Mouse (Mus musculus): ENCODE measurements around the gene Tenm4.

Tenm4 gene

DNA sequence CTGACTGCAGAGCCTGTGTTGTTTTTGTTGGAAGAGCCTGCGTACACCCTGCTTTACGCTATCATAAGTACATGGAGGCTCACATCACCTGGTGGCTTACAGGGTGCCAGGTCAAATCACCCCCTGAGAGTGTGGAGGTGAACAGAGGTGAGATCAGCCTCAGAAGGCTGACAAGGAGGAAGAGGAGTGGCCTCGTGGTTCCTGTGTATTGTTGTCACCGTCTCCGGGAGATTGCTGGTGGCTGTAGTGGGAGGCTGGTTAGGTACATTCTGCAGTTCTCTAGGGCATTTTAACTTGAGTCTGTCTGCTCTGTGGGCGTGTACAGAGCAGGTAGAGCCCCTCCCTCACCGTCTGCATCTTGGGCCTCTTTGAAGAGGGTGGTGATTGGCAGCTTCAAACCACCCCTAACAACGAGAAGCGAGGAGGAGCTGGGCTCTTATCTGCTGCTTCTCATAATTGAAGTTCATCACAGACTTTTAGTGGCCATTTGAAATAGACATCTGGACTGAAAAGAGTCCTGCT, 59.7 kb downstream of the Tenm4 start:
- no peak for ATAC-seq (ENCODE audit: insufficient number of reproducible peaks, low FRiP score, low TSS enrichment)

DNA sequence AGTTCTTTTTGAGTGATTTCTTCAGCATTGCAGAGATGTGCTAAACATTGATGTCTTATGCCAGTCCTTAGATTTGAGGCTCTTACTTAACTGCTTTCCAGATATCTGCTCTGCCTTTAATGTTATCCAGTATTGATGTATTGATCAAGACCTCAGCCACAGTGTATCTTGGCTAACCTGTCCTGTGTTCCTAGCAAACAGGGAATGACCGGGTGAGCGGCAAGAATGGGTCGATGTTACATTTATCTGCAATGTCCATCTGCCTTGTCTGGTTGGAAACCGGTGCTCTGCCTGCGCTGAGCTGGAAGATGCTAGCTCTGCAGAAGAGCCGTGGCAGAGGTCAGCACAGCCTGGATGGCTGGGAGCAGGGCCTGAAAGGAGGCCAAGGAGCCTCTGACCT, 64.8 kb downstream of the Tenm4 start:
- ATAC-seq (ENCODE audit: insufficient number of reproducible peaks, low FRiP score, low TSS enrichment): no peak

DNA sequence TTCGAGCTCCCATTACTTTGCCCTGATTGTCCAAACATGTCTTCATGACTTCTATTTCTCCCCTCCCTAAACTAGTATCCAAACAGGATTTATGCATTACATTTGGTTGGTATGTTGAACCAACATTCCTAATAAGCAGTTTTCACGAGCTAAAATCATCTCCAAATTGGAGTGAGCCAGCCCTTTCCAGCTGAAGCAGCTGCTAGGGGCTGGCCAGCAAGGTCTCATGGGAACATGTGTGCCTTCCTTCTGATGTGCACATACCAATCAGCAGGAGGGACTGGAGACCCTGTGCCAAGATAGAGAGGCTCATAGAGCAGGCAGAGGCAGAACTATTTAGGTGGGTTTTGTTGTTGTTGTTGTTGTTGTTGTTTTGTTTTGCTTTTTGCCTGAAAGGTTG, 69.6 kb downstream of the Tenm4 start:
- ATAC-seq (ENCODE audit: insufficient number of reproducible peaks, low FRiP score, low TSS enrichment): no peak

GRCm38 (mm10) chr7:96242328-96243185, 71.5 kb downstream of the Tenm4 start:
- no peak for ATAC-seq (ENCODE audit: insufficient number of reproducible peaks, low FRiP score, low TSS enrichment)

GRCm38 (mm10) chr7:96244796-96245195, 73.8 kb downstream of the Tenm4 start:
- ATAC-seq (ENCODE audit: insufficient number of reproducible peaks, low FRiP score, low TSS enrichment): no peak

GRCm38 (mm10) chr7:96259630-96260029, 88.6 kb downstream of the Tenm4 start:
- no peak for ATAC-seq (ENCODE audit: insufficient number of reproducible peaks, low FRiP score, low TSS enrichment)

DNA sequence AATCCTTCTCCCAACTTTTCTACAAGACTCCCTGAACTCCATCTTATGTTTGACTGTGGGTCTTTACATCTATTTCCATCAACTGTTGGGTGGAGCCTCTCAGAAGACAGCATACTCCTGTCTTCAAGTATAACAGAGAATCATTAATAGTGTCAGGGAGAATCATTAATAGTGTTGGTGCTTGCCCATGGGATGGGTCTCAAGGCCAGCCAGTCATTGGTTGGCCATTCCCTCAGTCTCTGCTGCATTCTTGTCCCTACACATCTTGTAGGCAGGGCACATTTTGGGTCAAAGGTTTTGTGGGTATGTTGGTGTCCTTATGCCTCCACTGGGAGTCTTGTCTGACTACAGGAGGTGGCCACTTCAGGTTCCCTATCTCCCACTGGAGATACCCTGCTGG, 91.1 kb downstream of the Tenm4 start:
- ATAC-seq (ENCODE audit: insufficient number of reproducible peaks, low FRiP score, low TSS enrichment): no peak

GRCm38 (mm10) chr7:96265941-96266340, 94.9 kb downstream of the Tenm4 start:
- no peak for ATAC-seq (ENCODE audit: insufficient number of reproducible peaks, low FRiP score, low TSS enrichment)

DNA sequence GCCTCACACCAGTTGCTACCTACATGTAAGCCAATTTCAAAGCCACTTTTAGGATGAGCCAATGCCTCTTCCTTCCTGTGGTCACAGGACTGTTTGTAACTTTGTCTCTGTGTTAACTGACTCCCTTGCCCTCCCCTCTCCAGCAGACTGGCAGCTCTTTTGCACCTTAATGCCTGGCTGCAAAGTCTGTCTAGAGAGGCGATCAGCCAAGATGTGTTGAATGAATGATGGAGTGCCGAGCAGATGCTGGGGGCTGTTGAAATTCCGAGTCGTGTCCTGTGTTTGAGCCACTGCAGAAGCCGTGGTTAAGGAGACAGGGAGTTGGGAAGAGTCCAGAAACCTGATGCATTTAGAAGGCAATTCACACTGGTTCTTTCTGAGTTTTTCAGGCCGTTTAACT, 96.2 kb downstream of the Tenm4 start:
- no peak for ATAC-seq (ENCODE audit: insufficient number of reproducible peaks, low FRiP score, low TSS enrichment)

DNA sequence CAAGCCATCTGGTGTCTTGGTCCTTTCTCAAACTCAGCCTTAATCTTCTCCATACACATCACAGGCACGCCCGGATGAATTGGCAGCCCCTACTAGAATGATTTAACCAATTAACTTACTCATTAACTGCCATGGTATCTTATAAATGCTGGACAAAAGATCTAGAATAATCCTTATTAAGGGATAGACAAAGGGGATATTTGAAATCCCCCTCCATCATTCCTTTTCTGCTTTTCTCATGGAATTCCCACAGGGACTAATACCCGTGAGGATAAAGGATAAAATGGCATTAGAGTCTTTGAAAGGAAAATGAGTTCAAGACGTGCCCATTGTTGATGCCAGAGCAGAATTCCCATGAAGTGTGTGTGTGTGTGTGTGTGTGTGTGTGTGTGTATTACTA, 99.6 kb downstream of the Tenm4 start:
- no peak for ATAC-seq (ENCODE audit: insufficient number of reproducible peaks, low FRiP score, low TSS enrichment)

DNA sequence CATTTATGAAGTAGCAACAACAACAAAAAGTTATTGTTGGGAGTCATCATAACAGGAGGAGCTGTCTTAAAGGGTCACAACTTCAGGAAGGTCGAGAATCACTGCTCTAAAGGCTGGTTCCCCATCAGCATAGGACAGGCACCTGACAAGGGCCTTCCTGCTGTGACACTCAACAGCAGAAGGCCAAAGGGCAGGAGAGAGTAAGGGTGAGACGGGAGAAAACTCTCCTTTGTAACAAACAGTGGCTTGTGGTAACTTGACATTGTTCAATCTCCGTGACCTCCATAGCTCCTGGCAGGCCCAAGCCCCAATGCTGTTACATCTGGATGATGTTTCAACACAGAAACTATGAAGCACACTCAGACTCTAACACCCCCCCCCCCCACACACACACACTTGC, 101.0 kb downstream of the Tenm4 start:
- no peak for ATAC-seq (ENCODE audit: insufficient number of reproducible peaks, low FRiP score, low TSS enrichment)

GRCm38 (mm10) chr7:96274486-96274885, 103.4 kb downstream of the Tenm4 start:
- no peak for ATAC-seq (ENCODE audit: insufficient number of reproducible peaks, low FRiP score, low TSS enrichment)

GRCm38 (mm10) chr7:96277550-96277949, 106.5 kb downstream of the Tenm4 start:
- no peak for ATAC-seq (ENCODE audit: insufficient number of reproducible peaks, low FRiP score, low TSS enrichment)

DNA sequence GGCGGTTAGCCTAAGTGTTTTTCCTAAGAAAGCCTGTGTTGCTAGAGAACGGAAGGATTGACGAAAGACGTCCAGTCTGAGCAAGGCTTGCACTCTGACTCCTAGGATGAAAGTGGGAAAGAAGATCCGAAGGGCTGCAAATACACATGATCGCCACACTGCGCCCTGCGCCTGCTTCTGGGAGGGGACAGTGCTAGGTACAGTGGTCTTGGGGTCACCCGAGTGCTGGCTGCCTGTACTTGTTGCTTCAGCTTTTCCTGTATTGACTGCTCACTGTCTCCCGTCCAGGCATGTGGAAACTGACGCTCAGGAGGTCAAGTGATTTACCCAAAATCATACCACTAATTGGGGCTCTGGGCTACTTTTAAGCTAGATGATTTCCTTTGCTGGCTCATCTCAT, 107.3 kb downstream of the Tenm4 start:
- no peak for ATAC-seq (ENCODE audit: insufficient number of reproducible peaks, low FRiP score, low TSS enrichment)

GRCm38 (mm10) chr7:96280795-96281194, 109.7 kb downstream of the Tenm4 start:
- no peak for ATAC-seq (ENCODE audit: insufficient number of reproducible peaks, low FRiP score, low TSS enrichment)

DNA sequence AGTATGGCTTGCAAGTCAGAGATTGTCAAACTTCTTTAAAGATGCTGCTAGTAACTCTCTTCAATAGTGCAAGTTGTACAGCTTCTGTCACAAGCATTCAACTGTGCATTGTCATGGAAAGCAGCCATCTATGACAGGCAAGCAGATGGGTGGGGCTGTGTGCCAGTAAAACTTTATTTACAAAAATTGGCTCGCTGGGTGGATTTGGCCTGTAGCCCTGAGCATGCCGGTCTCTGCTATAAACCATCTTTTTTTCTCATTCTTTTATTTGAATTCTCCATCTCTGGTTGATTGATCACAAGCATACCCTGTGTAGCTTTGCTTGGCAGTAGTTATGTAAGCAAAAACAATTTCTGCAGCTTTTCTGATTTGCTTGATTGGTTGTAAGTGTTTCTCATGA, 119.5 kb downstream of the Tenm4 start:
- no peak for ATAC-seq (ENCODE audit: insufficient number of reproducible peaks, low FRiP score, low TSS enrichment)

- ATAC-seq (ENCODE audit: insufficient number of reproducible peaks, low FRiP score, low TSS enrichment): no peak
These were observed 124.9 kb downstream of the Tenm4 start for GRCm38 (mm10) chr7:96295959-96296358.

DNA sequence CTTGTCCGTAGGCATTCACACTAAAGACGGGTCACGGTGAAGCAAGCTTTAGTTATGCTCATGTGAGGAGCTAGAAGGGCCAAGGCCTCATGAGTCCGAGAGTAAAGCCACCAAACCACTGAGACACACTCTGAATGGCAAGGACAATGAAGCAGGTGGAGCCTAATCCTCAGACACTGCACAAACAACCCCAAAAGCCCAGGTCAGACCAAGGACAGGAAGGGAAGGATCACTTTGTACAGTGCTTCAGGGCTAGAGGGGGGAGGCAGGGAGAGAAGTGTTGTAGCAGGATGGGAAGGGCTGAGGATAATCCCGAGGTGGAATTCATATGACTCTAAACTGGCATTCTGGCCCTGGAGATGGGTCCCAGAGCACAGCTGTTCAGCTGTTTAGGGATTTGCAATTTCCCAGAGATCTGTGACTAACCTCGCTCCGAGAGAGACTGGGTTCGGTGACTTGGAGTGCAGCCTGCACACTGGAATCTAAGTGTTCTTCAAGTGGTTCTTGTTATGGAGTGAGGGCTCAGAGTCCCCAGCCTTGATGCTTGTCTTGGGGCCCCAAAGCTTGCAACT, 129.9 kb downstream of the Tenm4 start:
- ATAC-seq (ENCODE audit: insufficient number of reproducible peaks, low FRiP score, low TSS enrichment): no peak

DNA sequence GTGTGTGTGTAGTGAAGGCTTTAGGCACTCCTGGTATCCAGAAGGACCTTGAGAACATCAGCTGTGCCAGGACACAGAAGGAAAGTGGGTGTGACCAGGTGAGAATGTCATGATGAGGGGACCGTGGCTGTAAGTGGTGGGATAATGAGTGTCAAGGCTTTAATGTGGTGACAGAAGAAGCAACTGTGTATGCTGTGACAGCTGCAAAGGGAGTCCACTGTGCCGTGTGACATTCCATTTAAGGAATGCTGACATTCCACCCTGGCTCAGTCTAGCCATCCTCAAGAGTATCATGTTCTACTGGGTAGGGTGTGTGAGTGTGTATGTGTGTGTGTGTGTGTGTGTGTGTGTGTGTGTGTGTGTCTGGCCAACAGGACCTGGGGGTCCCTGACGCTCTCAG, 130.8 kb downstream of the Tenm4 start:
- no peak for ATAC-seq (ENCODE audit: insufficient number of reproducible peaks, low FRiP score, low TSS enrichment)

- no peak for ATAC-seq (ENCODE audit: insufficient number of reproducible peaks, low FRiP score, low TSS enrichment)
These were observed 132.9 kb downstream of the Tenm4 start for GRCm38 (mm10) chr7:96303963-96304362.

DNA sequence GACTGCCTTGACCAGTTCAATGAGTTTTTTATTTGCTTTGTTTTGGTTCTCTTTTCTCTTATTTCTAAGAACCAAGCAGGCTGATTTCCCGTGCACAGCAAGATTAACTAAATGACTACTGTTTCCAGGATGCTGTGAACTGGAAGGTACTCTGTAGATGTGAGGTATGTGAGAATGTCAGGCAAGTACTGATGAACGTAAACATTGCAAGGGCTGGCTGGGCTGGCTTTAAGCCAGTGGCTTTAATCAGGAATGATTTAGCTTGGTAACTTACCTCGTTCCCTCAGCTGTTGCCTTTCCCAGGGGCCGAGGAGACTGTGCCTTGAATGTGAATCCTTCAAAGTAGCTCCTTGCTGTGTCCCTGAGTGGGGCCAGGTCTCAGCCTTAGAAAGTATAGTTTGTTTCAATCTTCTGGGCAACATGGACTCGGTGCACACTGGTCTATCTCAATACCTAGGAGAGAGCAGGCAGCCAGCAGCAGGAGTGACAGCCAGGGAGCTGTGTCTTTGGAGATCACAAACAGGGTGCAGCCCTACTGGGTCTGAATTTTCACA, 134.4 kb downstream of the Tenm4 start:
- no peak for ATAC-seq (ENCODE audit: insufficient number of reproducible peaks, low FRiP score, low TSS enrichment)

- no peak for ATAC-seq (ENCODE audit: insufficient number of reproducible peaks, low FRiP score, low TSS enrichment)
These were observed 137.1 kb downstream of the Tenm4 start for GRCm38 (mm10) chr7:96308106-96308505.
